Mouse (Mus musculus) retina, adult 2 months (tissue): ENCODE data around the gene Csdc2.

Source experiments
- DNase-seq: peaks from one replicate; pipeline ENCODE4 v3.0.0-alpha.2; 2012; ENCODE audit warnings: low read depth, low spot score

The Csdc2 gene

DNA sequence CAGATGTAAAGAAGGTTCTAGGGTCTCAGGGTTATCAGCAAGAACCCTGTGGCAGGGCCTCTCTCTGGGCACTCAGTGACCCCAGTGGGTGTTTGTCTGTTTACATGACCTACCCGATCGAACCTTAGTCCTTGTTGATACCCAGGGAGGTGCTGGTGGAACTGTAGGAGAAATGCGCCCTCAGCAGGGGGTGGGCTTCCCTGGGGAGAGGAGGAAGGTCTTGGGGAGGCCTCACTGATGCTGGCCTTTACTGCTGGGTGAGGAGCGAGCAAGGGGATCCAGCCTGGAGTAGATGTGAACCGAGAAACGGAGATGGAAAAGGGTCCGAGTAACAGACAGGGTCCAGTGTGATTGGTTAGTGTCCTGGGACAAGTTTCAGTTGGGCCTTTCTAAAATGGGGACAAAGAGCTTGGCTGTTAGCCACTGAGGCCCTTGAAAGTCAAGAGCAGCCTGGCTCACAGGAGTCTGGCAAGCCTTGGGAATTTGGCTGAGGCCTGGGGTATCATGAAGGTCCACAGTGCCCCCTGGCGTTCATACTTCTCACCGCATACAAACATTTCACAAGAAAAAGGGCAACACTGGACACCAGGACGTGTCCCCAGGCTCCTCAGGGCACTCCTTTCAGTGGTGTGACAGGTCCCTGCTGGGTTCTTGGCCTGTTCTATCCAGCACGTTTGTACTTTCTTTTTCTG lies 53.0 kb downstream of the Csdc2 start:
- peak; percentile 72 for DNase-seq

GRCm38 (mm10) chr15:81990549-81990948 lies 54.0 kb downstream of the Csdc2 start:
- no peak for DNase-seq

GRCm38 (mm10) chr15:81993992-81994391 lies 57.4 kb downstream of the Csdc2 start:
- no peak for DNase-seq
